Mouse (Mus musculus) cerebellum, postnatal 4 days (tissue): ENCODE results near the gene Adh6a.

ENCODE experiments used
- DNase-seq, 2 experiments: peaks; one replicate each; pipeline ENCODE4 v3.0.0; 2022; ENCODE audit warnings: low spot score in 2 of 2, mixed read lengths in 1 of 2

Adh6a gene

DNA sequence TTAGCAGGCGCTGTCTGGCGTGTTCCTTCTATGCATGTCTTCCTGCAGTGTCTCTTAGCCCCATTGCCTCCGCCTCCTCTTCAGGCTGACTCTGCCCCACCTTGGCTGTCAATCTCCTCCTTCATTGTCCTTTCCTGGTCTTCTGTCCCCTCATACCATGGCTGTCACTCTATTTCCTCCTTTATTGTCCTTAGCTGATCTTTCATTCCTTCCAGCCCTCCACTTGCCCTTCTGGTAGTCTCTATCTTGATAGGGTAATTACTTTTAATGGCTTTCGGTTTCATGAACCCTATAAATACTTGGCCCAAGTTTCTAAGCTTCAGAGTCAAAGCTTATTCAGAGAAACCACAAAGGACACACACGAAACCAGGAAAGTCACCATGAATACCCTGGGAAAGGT, at the start of gene Adh6a:
Gene Adh6a (plus strand): TSS at position 322 of the 400 bp plus-strand sequence.
- no peak for DNase-seq

DNA sequence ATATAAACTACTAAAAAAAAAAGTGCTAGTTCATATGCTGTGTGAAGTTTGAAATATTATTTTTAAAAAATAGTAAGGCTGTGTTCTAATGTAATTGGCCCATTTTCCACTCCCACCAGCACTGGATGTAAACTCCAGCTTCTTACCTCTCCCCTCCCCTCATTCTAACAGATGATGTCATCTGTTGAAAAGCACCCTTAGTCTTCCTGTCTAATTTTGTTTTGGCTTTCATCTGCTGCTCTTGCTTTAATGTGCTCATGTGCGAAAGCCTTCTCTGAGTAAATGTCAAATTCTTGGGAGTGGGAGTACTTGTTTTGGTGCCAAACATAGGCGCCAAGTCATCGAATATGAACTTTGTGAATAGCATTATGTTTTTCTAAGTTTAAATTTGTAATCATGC, 48.4 kb upstream of the Adh6a start:
- no peak for DNase-seq

DNA sequence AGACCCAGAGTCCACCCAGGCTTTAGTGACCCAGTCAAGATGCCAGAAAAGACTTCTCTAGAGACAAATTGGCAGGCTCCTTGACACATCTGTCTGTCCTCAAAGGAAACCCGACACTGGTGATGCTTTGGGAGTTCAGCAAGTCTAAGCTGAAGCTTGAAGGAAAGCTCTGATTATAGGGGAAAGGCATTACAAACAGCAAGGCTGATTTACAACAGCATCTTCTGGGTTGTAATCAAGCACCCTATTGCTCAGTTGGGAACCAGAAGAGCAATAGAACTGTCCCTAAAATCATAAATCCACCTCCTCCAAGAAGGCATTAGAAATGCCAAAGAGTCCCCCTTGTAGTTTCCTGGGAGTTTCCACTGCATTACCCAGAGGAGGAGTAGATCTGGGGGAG, 42.6 kb upstream of the Adh6a start:
- DNase-seq, result no peak

DNA sequence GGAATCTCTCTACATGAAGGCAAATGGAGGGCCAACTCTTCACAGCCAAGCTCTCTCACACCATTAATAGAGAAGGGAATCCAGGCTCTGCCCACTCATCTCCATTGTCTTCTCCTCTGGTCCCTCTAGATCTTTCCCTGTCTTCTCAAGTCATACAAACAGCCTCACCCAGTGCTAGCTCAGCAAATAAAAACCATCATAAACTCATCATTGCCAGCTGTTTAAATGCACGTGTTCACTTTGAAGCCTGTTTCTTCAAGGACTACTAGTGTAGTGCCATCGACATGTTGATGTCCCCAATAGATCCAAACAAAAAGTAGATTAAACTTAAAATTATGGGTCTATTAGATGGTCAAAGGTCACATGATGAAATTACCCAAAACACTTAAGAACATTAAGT, 41.8 kb upstream of the Adh6a start:
- no peak for DNase-seq

DNA sequence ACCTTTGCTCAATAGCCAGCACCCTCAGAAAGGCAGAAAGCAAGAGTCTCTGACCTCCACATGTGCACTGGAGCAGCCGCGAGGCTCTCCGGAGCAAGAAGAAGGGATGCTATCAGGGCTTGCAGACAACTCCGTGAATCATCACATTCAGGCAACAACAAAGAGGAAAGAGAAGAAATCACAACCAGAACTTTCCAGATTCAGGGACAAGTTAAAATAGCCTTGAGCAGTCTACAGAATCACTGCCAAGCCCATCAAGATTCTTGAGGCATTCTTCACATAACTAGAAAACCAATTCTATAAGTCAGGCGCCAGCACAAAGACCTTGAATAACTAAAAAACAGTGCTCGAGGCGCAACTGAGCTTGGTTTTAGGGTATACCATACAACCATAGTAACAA, 40.0 kb upstream of the Adh6a start:
- no peak for DNase-seq

DNA sequence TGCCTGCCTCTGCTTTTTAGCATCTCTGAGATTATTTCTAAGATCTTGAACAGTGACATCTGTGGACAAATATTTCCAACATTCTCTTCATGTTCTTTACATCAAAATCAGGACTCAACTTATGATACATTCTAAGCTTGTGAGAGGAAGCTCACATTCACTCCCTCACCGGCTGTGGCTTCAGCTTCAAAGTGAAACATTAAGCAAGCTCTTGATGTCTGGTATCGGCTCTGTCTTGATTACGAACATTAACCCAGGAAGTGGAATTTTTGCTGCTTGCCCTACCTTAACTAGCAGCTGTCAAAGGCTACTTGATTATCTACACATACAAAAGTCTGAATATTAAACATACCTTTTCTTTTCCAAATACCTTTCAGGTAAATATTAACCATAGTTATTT, 38.0 kb upstream of the Adh6a start:
- no peak for DNase-seq

DNA sequence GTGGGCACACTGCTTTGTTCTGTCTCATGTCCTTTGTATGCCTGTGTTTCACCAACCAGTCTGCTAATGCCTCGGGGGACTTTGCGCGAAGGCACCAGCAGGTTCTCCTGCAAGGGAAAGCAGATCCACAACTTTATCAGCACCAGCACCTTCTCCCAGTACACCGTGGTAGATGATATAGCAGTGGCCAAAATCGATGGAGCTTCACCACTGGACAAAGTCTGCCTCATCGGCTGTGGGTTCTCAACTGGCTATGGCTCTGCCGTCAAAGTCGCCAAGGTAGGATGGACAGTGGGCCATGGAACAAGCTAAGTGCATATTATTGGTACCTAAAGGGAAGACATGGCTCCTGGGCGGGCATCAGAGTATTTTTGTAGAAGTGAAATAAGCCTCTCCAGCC, 30.5 kb upstream of the Adh6a start:
- DNase-seq, result no peak

DNA sequence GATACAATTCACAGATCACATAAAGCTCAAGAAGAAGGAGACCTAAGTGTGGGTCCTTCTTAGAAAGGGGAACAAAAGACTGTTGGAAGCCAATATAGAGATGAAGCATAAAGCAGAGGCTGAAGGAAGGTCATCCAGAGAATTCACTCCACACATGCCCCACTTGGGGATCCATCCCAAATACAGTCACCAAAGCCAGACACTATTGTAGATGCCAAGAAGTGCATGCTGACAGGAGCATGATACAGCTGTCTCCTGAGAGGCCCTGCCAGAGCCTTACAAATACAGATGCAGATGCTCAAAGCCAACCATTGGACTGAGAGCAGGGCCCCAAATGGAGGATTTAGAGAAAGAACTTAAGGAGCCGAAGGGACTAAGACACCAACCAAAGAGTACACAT, 29.3 kb upstream of the Adh6a start:
- DNase-seq, result no peak

DNA sequence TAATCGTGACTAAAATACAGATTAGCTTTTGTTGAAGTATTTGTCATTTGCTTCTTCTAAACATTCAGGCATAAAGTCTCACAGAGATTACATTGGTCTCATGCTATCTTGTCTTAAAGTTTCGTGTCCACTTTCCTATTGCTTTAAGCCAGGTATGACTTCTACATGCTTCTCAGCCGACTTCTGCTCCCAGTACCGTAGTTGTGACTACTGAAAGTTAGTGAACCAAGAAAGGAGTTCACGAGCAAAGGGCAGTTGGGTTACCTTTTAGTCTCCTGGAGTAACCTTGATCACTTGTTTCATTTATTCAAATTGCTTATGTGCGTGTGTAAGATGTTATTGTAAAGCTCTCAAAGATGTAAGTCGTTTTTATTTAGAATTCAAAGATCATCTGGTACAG, 27.1 kb upstream of the Adh6a start:
- DNase-seq, result no peak

DNA sequence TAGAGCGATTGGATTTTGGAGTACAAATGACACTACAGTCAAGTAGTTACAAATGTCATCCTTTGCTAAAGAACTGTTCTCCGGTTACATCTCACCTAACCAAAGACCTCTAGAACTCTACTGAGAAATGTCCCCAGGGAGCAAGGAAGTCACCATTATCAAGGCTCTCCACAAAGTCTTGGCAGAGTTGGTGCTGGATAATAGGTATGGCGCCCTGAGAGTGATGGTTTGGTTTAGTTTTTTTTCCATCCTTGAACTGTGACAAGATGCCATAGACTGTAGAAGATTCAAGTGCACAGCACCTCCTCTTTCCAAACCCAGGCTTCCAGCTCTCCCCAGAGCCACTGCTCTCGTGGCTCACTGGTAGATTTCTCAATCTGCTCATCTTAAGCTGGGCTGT, 25.4 kb upstream of the Adh6a start:
- DNase-seq, result no peak

DNA sequence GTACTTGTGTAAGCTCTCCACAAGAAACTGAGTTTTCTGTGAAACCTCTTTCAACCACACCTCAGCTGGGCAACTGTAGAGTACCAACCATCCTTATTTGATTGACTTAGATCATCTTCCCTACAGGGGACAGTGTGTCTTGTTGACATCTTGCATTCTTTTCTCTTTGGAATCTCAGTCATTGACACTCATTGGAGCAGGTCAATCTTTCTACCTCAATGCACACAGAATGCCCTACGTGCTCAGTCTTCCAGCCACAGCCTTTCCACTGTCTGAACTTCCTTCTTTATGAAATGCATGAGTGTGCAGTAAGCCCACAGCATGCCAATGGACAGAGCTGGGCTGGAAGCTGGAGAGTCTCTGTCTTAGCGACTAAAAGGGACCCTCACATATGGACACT, 22.4 kb upstream of the Adh6a start:
- no peak for DNase-seq

DNA sequence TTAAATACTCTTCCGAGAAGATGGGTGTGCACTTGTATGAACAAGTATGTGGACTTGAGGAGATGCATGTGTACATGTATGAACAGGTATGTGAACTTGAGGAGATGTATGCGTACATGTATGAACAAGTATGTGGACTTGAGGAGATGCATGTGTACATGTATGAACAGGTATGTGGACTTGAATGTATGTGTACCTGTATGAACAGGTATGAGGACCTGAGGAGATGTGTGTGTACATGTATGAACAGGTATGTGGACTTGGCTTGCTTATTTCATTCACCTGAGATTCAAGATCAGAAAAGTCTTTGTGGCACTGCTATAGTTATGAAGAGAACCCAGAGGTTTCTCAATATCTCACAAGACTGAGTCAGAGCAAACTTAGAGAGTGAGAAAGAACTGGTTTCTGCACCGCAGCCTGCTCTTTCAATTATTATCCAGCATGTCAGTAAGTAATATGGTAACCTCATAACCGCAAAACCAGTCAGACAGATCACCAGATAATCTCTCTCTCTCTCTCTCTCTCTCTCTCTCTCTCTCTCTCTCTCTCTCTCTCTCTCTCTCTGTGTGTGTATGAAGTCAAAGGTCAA, 21.5 kb upstream of the Adh6a start:
- DNase-seq, result no peak

DNA sequence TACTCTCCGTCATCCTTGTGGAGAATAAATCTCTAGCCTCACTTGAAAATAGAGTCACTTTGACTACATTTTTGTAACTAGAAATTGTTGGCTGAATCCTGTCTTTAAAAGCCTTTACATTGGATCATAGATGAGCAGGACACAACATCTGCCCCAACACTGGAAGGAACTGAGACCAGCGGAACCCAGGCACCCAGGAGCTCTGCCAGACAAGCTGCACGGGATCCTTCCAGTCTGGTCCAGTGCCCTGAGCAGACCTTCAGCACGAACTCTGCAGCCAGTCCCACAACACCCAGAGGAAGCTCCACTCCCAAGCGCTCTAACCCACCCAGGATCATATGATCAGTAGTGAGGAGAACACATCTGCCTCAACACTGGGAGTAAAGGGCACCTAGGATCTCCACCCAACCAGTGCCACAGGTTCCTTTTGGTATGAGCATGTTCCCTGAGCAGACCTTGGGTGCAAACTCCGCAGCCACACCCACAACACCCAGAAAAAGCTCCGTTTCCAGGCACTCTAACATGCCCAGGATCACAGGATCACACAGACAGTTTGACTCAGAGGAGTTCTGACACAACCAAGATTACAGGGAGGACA, 19.7 kb upstream of the Adh6a start:
- no peak for DNase-seq

DNA sequence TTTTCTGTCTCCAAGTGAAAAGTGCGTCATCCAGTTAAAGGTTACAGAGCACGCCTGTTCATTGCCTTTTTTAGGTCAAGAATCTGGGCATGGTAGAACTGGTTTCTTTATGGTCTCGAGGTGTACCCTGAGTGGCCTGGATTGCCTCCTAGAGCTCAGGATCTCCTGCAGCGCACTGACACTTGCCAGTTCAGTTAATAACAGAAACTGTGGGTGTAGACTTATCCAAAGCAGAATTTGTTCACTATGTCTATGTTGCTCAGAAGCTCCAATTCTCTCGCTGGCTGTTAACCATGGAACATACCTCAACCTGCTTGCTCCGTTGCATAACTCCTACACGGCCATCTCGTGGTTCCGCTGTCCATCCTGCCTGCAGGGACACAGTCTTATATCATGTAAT, 13.0 kb upstream of the Adh6a start:
- no peak for DNase-seq

DNA sequence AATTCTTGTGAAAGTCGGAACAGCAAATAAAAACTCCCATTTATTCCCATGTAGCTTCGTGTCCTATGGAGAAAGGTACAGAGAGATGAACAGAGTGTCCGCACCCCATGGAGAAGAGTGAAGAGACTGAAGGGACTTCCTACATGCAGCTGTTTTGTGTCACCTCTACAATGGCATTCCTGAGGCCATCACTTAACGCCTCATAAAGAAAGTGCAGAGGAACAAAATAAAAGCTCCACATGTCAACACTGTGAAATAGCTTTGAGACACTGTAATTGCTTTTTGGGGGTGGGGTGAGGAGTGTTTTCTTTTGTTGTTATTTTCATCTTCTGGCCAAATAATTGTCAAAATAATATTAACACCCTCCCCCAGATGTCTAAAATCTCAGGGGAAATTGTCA, 10.4 kb upstream of the Adh6a start:
- DNase-seq, result no peak

DNA sequence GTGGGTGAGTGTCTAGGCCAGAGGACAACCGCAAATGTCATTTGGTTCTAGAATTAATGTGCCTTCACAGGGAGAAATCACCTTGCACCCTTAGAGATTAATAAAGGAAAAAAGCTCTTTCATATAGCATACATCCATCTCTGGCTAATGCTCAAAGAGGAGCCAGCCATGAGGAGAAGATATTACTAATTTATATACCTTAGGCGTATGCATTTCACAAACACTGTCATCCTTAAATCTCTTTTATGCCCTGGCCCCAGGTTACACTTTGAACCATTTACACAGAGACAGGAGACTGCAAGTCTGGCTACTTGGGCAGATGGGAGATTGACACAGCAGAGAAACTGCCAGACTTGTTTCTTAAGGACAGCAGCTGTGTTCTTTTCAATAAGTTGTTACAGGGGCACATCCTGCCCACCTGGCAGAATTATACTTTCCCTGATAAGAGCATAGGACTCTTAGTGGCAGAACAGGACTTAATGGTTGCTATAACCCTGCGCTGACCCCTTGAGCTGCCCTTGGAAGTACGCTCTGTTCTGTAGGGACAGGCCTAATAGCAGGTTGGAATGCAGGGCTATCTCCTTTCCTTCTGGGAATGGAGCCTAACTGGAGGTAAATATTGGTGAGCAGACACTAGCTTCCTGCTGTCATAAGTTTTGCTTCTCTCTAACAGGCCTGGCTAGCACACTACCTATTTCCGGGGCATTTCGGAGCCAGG, 9.2 kb upstream of the Adh6a start:
- DNase-seq, result no peak

DNA sequence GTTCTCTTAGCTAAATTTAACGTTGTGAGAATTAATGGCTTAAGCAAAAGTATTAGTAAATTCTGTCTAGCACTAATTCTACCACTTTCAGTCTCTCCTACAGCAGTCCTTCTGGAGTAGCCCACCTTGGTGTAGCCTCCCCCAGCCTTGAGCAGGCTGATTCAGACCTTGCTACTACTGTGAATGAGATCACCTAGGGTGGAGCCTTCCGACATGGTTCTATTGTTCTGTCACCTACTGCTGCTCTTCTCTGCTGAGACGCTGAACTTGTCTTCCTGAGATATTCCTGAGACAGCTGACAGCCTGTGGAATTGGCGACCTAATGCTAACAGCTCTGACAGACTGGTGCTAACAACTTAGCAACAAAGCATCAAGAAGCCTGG, 8.6 kb upstream of the Adh6a start:
- no peak for DNase-seq

DNA sequence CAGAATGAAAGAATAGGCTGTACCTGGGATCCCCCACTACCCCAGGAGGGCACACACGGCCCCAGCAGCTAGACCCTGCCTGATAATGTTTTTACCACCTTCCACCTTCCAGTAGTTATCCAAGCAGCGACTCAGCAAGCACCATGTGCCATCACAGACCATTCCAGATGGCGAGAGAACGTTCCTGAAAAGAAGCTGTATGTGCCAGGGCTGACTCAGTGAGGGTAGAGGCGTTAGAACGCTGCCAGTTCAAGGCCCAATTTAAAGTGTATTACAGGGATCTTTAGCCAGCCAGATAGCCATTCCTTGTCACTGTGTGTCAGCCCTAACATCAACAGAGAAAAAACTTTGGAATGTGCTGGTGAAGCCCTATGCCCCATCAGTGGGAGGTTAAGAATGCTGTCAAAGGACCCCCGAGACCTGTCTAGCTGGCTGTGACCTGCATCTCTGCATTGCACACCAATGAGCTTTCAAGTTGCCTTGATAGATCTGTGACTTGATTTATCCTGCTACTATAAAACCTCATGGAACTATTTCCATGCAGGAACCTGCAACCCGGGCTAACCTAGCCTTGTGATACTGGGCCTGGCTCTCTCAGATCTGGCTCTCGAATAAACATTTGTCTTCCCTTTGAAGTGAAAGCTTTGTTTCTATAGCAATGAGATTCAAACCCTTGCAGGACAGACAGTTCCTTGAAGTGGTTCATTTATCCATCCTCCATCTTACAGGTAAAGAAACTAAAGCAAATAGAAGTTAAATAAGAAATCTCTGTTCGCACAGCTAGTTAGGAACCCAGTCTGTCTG, 7.4 kb upstream of the Adh6a start:
- DNase-seq, result no peak

DNA sequence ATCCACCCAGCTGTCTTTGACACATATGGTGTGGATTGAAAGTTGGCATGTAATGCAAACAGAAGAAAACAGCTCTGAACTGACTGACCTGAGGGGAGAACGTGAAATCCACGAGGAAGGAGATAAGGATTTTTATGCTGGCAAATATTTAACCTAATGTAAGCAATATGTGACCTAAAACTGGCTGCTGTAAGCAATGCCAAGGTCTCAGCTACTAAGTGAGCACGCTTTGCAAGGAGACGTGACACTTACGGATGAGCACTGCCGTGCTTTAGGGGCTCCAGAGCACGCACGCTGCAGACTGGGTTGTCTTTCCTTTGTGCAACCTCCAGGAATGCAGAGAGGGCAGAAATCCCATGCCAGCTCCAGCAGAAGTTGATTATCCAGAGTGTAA, 6.8 kb upstream of the Adh6a start:
- DNase-seq, result no peak

DNA sequence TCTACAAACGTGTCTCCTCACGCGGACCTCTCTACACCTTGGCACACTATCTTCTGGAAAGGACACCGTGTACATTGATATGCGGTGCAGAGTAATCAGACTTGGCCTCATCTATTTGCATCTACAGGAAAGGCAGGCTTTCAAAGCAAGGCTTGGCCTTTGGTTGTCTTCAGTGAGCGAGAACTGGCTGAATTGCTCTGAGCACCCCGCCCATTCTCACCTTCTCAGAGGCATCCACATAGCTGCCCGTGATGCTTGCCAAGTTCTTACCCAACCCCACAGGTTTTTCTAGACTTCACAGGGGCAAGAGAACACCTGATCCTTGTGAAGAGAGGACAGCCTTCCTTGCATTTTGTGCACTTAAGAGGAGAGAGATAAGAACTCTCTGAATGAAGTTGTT, 3.2 kb upstream of the Adh6a start:
- no peak for DNase-seq

DNA sequence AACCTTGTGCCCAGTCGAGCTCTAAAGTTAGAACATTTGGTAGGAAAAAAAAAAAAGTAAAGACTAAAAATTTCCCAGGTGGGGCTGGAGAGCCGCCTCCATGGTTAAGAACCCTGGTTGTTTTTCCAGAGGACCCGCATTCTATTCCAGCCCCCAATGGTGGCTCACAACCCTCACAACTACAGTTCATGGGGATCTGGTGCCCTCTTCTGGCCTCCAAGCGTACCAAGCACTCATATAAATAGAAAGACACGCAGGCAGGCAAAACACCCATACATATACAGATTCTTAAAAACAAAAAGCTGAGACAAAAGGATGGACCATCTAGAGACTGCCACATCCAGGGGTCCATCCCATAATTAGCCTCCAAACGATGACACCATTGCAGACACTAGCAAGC, 2.1 kb upstream of the Adh6a start:
- DNase-seq, result no peak

DNA sequence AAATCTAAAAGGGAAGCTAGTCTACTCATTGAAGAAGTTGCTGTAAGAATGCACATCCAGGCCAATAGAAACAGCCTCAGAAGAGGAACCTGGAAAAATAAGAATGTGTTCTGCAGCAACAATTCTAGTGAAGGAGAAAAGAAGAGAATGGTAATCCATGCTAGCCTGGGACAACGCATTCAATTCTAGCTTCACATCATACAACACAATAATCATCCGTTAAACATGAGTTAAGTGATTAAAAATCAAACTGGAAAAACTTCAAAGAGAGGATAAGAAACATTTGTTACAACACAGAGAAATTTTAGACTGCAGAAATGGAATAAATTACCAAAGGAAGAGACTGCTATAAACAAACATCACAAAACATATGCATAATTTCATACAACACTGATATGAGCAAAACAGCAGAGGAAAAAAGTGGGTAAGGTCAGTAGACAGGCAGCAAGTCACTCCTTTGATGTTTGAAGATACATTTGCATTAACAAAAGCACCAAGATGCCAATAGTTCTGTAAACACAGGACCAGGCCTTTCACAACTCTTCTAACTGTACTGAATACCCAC, 3.9 kb downstream of the Adh6a start:
- no peak for DNase-seq

DNA sequence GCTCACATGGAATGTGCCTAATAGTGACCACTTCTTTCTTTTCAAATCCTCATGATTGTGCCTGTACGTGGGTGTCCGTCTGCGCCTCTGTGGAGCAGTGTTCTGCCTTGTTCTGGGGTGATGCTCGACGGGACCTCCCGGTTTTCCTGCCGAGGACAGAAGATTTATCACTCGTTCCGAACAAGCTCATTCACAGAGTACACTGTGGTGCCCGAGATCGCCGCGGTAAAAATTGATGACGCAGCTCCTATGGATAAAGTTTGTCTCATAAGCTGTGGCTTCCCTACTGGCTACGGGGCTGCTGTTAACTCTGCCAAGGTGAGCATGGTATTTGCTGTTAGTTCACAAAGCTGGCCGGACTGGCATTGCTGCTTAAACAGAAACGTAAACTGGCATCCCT, 11.9 kb downstream of the Adh6a start:
- DNase-seq, result no peak
